13 mouse cellular contexts compared by ENCODE assay signal in genomic region chr7:15425537-15425936, GRCm38 (mm10). TPM values are rescaled to one million over a fixed set of nuclear protein-coding genes. Genes with fewer than 3 reads are reported as not detected.
"Had no signal": no experiment of that assay in that cellular context is flagged by ENCODE, and none has a peak within 500 bp of the region (broad histone marks: within the 10 kb centered on the region; RNA-seq: fewer than 3 reads in every experiment).

No protein-coding gene starts in this region.

RNA-seq across cellular contexts. Expression of gene Obox1, which starts 36.8 kb away (rescaled TPM):
- polyA plus RNA-seq: neural tube, embryonic 13.5 days; neural tube, embryonic 14.5 days; neural tube, embryonic 15.5 days; small intestine, adult 2 months; spleen, adult 2 months; stomach, embryonic 14.5 days; stomach, embryonic 15.5 days; stomach, embryonic 16.5 days; stomach, postnatal 0 days; testis, adult 2 months; thymus, adult 2 months; thymus, postnatal 0 days; urinary bladder, adult 2 months had no signal

RNA-seq across cellular contexts. Expression of gene Obox2, which starts 37.0 kb away (rescaled TPM):
- polyA plus RNA-seq: neural tube, embryonic 13.5 days; neural tube, embryonic 14.5 days; neural tube, embryonic 15.5 days; small intestine, adult 2 months; spleen, adult 2 months; stomach, embryonic 14.5 days; stomach, embryonic 15.5 days; stomach, embryonic 16.5 days; stomach, postnatal 0 days; testis, adult 2 months; thymus, adult 2 months; thymus, postnatal 0 days; urinary bladder, adult 2 months had no signal
